Mouse (Mus musculus) CH12.LX (cell line): ENCODE measurements around the gene Prr18.

Experiments
- CTCF ChIP-seq, 2 experiments: IDR thresholded peaks in 1 of 2; conservative IDR thresholded peaks in 1 of 2; 2 replicates each; pipeline ENCODE4 v1.5.1; 2011 to 2012; ENCODE audit warnings: low read depth in 2 of 2, low read length in 2 of 2, improper control_type of control experiment in 1 of 2, inconsistent platforms in 1 of 2, mild to moderate bottlenecking in 1 of 2, moderate library complexity in 1 of 2
- E2F4 ChIP-seq: IDR thresholded peaks from 2 replicates; pipeline ENCODE4 v1.6.1; 2011; ENCODE audit warnings: low read depth, low read length, improper control_type of control experiment; ENCODE audit not compliant: insufficient replicate concordance
- EP300 ChIP-seq: IDR thresholded peaks from 2 replicates; pipeline ENCODE4 v1.6.1; 2011; ENCODE audit warnings: low read length, improper control_type of control experiment
- GABPA ChIP-seq: IDR thresholded peaks from 2 replicates; pipeline ENCODE4 v1.6.1; 2012; ENCODE audit warnings: low read depth, low read length, improper control_type of control experiment, inconsistent platforms; ENCODE audit not compliant: insufficient replicate concordance
- HCFC1 ChIP-seq: IDR thresholded peaks from 2 replicates; pipeline ENCODE4 v1.6.1; 2012; ENCODE audit warnings: low read depth, mild to moderate bottlenecking, inconsistent platforms, low read length, improper control_type of control experiment
- MAX ChIP-seq: IDR thresholded peaks from 2 replicates; pipeline ENCODE4 v1.6.1; 2011; ENCODE audit warnings: low read length, improper control_type of control experiment
- MAZ ChIP-seq: IDR thresholded peaks from 2 replicates; pipeline ENCODE4 v1.6.1; 2012; ENCODE audit warnings: low read depth, mild to moderate bottlenecking, inconsistent platforms, low read length, improper control_type of control experiment, moderate library complexity
- MXI1 ChIP-seq: IDR thresholded peaks from 2 replicates; pipeline ENCODE4 v1.6.1; 2011; ENCODE audit warnings: mild to moderate bottlenecking, low read depth, low read length, improper control_type of control experiment
- NELFE ChIP-seq: IDR thresholded peaks from 2 replicates; pipeline ENCODE4 v1.6.1; 2011; ENCODE audit warnings: low read depth, low read length, improper control_type of control experiment
- POLR2A ChIP-seq: IDR thresholded peaks from 2 replicates; pipeline ENCODE4 v1.6.1; 2011; ENCODE audit warnings: low read depth, mild to moderate bottlenecking, improper control_type of control experiment, low read length
- SIN3A ChIP-seq: IDR thresholded peaks from 2 replicates; pipeline ENCODE4 v1.6.1; 2012; ENCODE audit warnings: low read length, improper control_type of control experiment, inconsistent platforms
- USF1 ChIP-seq: IDR thresholded peaks from 2 replicates; pipeline ENCODE4 v1.6.1; 2014; ENCODE audit warnings: low read depth, mild to moderate bottlenecking, inconsistent platforms, low read length, improper control_type of control experiment
- ZC3H11A ChIP-seq: IDR thresholded peaks from 2 replicates; pipeline ENCODE4 v1.6.1; 2012; ENCODE audit warnings: low read depth, mild to moderate bottlenecking, inconsistent platforms, low read length, improper control_type of control experiment
- ZNF384 ChIP-seq: IDR thresholded peaks from 2 replicates; pipeline ENCODE4 v1.6.1; 2012; ENCODE audit warnings: low read depth, low read length, improper control_type of control experiment, inconsistent platforms

DNA sequence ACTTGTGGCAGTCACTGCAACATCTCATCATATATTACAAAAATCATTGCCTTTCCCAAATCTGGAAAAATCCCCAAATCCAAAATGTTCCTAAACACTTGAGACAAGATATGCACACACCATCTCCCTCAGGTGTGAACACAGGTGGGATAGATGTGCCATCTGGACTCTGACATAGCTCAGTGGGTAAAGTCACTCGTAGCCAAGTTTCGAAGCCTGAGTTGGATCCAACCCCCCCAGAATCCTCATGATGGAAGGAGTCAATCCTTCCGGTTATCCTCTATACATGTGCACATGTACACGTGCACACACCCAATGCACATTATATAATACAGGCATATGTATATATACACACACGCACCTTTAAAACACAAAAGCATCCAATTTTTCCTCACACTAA, 23.6 kb downstream of the Prr18 start:
- TF ChIP-seq POLR2A (no peak), USF1 (no peak), MXI1 (no peak), CTCF (conservative IDR thresholded peaks at IDR 0.05 in 1 of 2, IDR thresholded peaks at IDR 0.05 in 1 of 2; ENCODE audit: low read depth in 2 of 2, low read length in 2 of 2) (no peak), MAX (no peak), EP300 (no peak), MAZ (no peak), GABPA (no peak), ZC3H11A (no peak), E2F4 (no peak), SIN3A (no peak), HCFC1 (no peak), ZNF384 (no peak), NELFE (no peak)
